Mouse (Mus musculus): Measurements from ENCODE around the gene Adamtsl2. TPM values are rescaled to one million over a fixed set of nuclear protein-coding genes. Genes with fewer than 3 reads are reported as not detected.

Adamtsl2 gene
- polyA plus RNA-seq, 1 experiment from 2014 or later, result not detected

GRCm38 (mm10) chr2:27118452-27118851 is 39.3 kb downstream of the Adamtsl2 start:
- WGBS (ENCODE audit: missing documents), result 86% methylated on average over 4 of the region's 4 CpGs
- no peaks in the 10 kb centered on the region for H3K36me3 ChIP-seq (ENCODE audit: inconsistent target)
- no peak overlapping the region for H3K27ac ChIP-seq
- H3K79me2 ChIP-seq (ENCODE audit: inconsistent target), result no peaks in the 10 kb centered on the region
- H3K4me3 ChIP-seq (ENCODE audit: inconsistent target), result no peak overlapping the region

GRCm38 (mm10) chr2:27119766-27120165 is 40.6 kb downstream of the Adamtsl2 start:
- H3K36me3 ChIP-seq (ENCODE audit: inconsistent target), result no peaks in the 10 kb centered on the region
- no peak overlapping the region for H3K4me3 ChIP-seq (ENCODE audit: inconsistent target)
- no peaks in the 10 kb centered on the region for H3K79me2 ChIP-seq (ENCODE audit: inconsistent target)
- 82% methylated on average over 2 of the region's 2 CpGs for WGBS (ENCODE audit: missing documents)
- no peak overlapping the region for H3K27ac ChIP-seq

- WGBS (ENCODE audit: missing documents), result 57% methylated on average over 8 of the region's 8 CpGs
- Histone ChIP-seq H3K27ac (no peak overlapping the region), H3K4me3 (ENCODE audit: inconsistent target) (no peak overlapping the region), H3K36me3 (ENCODE audit: inconsistent target) (no peaks in the 10 kb centered on the region), H3K79me2 (ENCODE audit: inconsistent target) (no peaks in the 10 kb centered on the region)
These were observed 41.1 kb downstream of the Adamtsl2 start for GRCm38 (mm10) chr2:27120241-27120641.

- Histone ChIP-seq H3K79me2 (ENCODE audit: inconsistent target) (no peaks in the 10 kb centered on the region), H3K27ac (no peak overlapping the region), H3K4me3 (ENCODE audit: inconsistent target) (no peak overlapping the region), H3K36me3 (ENCODE audit: inconsistent target) (no peaks in the 10 kb centered on the region)
- 7% methylated on average over 9 of the region's 9 CpGs for WGBS (ENCODE audit: missing documents)
These were observed 42.6 kb downstream of the Adamtsl2 start for GRCm38 (mm10) chr2:27121626-27122355.

GRCm38 (mm10) chr2:27122578-27122977 is 43.4 kb downstream of the Adamtsl2 start:
- H3K4me3 ChIP-seq (ENCODE audit: inconsistent target), result no peak overlapping the region
- no peak overlapping the region for H3K27ac ChIP-seq
- no peaks in the 10 kb centered on the region for H3K79me2 ChIP-seq (ENCODE audit: inconsistent target)
- 9% methylated on average over 9 of the region's 9 CpGs for WGBS (ENCODE audit: missing documents)
- H3K36me3 ChIP-seq (ENCODE audit: inconsistent target), result no peaks in the 10 kb centered on the region

GRCm38 (mm10) chr2:27123121-27123520 is 43.9 kb downstream of the Adamtsl2 start:
- WGBS (ENCODE audit: missing documents), result 91% methylated on average over 4 of the region's 4 CpGs
- H3K4me3 ChIP-seq (ENCODE audit: inconsistent target), result no peak overlapping the region
- no peaks in the 10 kb centered on the region for H3K79me2 ChIP-seq (ENCODE audit: inconsistent target)
- no peak overlapping the region for H3K27ac ChIP-seq
- H3K36me3 ChIP-seq (ENCODE audit: inconsistent target), result no peaks in the 10 kb centered on the region

- WGBS (ENCODE audit: missing documents), result 47% methylated on average over 10 of the region's 10 CpGs
- H3K27ac ChIP-seq, result no peak overlapping the region
- H3K36me3 ChIP-seq (ENCODE audit: inconsistent target), result no peaks in the 10 kb centered on the region
These were observed 46.8 kb downstream of the Adamtsl2 start for GRCm38 (mm10) chr2:27125979-27126378.

GRCm38 (mm10) chr2:27126496-27126895 is 47.3 kb downstream of the Adamtsl2 start:
- H3K36me3 ChIP-seq (ENCODE audit: inconsistent target), result no peaks in the 10 kb centered on the region
- 83% methylated on average over 4 of the region's 4 CpGs for WGBS (ENCODE audit: missing documents)
- no peaks in the 10 kb centered on the region for H3K79me2 ChIP-seq (ENCODE audit: inconsistent target)
- no peak overlapping the region for H3K27ac ChIP-seq
- no peak overlapping the region for H3K4me3 ChIP-seq (ENCODE audit: inconsistent target)

More at GRCm38 (mm10) chr2:27125979-27126378, 46.8 kb downstream of the Adamtsl2 start:
- H3K4me3 ChIP-seq (ENCODE audit: inconsistent target), result no peak overlapping the region
- no peaks in the 10 kb centered on the region for H3K79me2 ChIP-seq (ENCODE audit: inconsistent target)

GRCm38 (mm10) chr2:27128990-27129389 is 49.8 kb downstream of the Adamtsl2 start:
- H3K4me3 ChIP-seq (ENCODE audit: inconsistent target), result no peak overlapping the region
- H3K79me2 ChIP-seq (ENCODE audit: inconsistent target), result no peaks in the 10 kb centered on the region
- H3K27ac ChIP-seq, result no peak overlapping the region
- no peaks in the 10 kb centered on the region for H3K36me3 ChIP-seq (ENCODE audit: inconsistent target)
- 0% methylated on average over 3 of the region's 3 CpGs for WGBS (ENCODE audit: missing documents)

GRCm38 (mm10) chr2:27135935-27136334 is 56.8 kb downstream of the Adamtsl2 start:
- 82% methylated on average over 5 of the region's 5 CpGs for WGBS (ENCODE audit: missing documents)
- Histone ChIP-seq H3K4me3 (ENCODE audit: inconsistent target) (no peak overlapping the region), H3K79me2 (ENCODE audit: inconsistent target) (no peaks in the 10 kb centered on the region), H3K27ac (no peak overlapping the region), H3K36me3 (ENCODE audit: inconsistent target) (no peaks in the 10 kb centered on the region)

GRCm38 (mm10) chr2:27136336-27136735 is 57.2 kb downstream of the Adamtsl2 start:
- WGBS (ENCODE audit: missing documents), result 86% methylated on average over 3 of the region's 3 CpGs

GRCm38 (mm10) chr2:27136789-27137188 is 57.6 kb downstream of the Adamtsl2 start:
- no peaks in the 10 kb centered on the region for H3K79me2 ChIP-seq (ENCODE audit: inconsistent target)
- WGBS (ENCODE audit: missing documents), result 71% methylated on average over 1 of the region's 1 CpGs
- H3K4me3 ChIP-seq (ENCODE audit: inconsistent target), result no peak overlapping the region
- H3K27ac ChIP-seq, result no peak overlapping the region
- no peaks in the 10 kb centered on the region for H3K36me3 ChIP-seq (ENCODE audit: inconsistent target)

More at GRCm38 (mm10) chr2:27136336-27136735, 57.2 kb downstream of the Adamtsl2 start:
- Histone ChIP-seq H3K79me2 (ENCODE audit: inconsistent target) (no peaks in the 10 kb centered on the region), H3K27ac (no peak overlapping the region), H3K4me3 (ENCODE audit: inconsistent target) (no peak overlapping the region), H3K36me3 (ENCODE audit: inconsistent target) (no peaks in the 10 kb centered on the region)

- no peaks in the 10 kb centered on the region for H3K79me2 ChIP-seq (ENCODE audit: inconsistent target)
- H3K27ac ChIP-seq, result no peak overlapping the region
- 39% methylated on average over 4 of the region's 4 CpGs for WGBS (ENCODE audit: missing documents)
- no peaks in the 10 kb centered on the region for H3K36me3 ChIP-seq (ENCODE audit: inconsistent target)
- no peak overlapping the region for H3K4me3 ChIP-seq (ENCODE audit: inconsistent target)
These were observed 59.2 kb downstream of the Adamtsl2 start for GRCm38 (mm10) chr2:27138356-27138755.

- 5% methylated on average over 34 of the region's 62 CpGs for WGBS (ENCODE audit: missing documents)
- H3K4me3 ChIP-seq (ENCODE audit: inconsistent target), result no peak within 1 kb of the TSS
- H3K27ac ChIP-seq, result no peak within 1 kb of the TSS
- no peaks in the 10 kb centered on the region for H3K79me2 ChIP-seq (ENCODE audit: inconsistent target)
- no peaks in the 10 kb centered on the region for H3K36me3 ChIP-seq (ENCODE audit: inconsistent target)
These were observed 62.9 kb downstream of the Adamtsl2 start, which contains the start of gene Fam163b for GRCm38 (mm10) chr2:27141950-27142693. Gene Fam163b (minus strand): TSS chr2:27142491.

- Histone ChIP-seq H3K27ac (no peak overlapping the region), H3K36me3 (ENCODE audit: inconsistent target) (no peaks in the 10 kb centered on the region), H3K4me3 (ENCODE audit: inconsistent target) (no peak overlapping the region), H3K79me2 (ENCODE audit: inconsistent target) (no peaks in the 10 kb centered on the region)
- WGBS (ENCODE audit: missing documents), result 71% methylated on average over 2 of the region's 2 CpGs
These were observed 65.8 kb downstream of the Adamtsl2 start for GRCm38 (mm10) chr2:27144957-27145356.
